Mouse (Mus musculus) MN1 (cell line): ENCODE measurements around the gene Scarf1.
A peak's percentile ranks its signal among the peaks of the same experiment; 100 is the strongest.
"Not testable (repeated sequence)": the region's sequence is repeated elsewhere in the genome, so short reads cannot be mapped to it uniquely, and the experiment has no call there.

Source experiments
- DNase-seq: peaks from one replicate; pipeline ENCODE4 v3.0.0-alpha.2; 2016; ENCODE audit warnings: low spot score

The Scarf1 gene

DNA sequence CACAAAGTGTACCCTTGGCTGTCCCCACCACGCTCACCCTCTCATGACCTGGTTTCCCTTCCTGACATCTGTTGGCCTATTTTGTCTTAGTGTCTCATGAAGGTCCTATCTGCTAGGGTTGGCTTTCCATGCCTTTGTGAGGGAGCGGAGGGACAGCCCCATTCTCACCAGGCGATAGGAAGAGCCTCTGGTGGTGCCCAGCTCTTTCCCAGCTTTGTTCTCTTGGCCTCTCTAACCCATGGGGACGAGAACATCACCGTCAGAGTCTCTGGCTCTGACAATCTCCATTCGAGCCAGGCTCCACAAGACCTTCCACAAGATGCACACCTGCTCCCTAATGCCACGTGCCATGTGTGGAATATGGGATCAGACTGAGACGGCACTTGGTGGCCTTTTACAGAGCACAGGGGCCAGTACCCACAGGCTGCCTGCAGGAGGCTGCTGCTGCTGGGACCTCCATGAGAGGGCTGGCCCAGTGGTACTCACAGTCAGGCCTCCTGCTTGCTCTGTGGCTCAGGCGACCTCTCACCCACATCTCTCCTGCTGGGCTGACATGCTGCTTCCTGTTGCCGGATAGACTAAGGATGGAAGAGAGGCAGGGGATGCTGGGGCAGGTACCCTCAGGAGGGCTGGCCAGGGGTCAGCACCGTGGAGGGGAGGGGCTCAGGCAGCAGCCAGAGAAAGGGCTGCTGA, 24.3 kb downstream of the Scarf1 start:
- peak; percentile 28 for DNase-seq

GRCm38 (mm10) chr11:75538184-75538969, 25.0 kb downstream of the Scarf1 start:
- DNase-seq = no peak

- DNase-seq = no peak
Observed at GRCm38 (mm10) chr11:75538970-75539299, 25.6 kb downstream of the Scarf1 start.

- no peak for DNase-seq
Observed at GRCm38 (mm10) chr11:75540209-75540608, 26.9 kb downstream of the Scarf1 start.

DNA sequence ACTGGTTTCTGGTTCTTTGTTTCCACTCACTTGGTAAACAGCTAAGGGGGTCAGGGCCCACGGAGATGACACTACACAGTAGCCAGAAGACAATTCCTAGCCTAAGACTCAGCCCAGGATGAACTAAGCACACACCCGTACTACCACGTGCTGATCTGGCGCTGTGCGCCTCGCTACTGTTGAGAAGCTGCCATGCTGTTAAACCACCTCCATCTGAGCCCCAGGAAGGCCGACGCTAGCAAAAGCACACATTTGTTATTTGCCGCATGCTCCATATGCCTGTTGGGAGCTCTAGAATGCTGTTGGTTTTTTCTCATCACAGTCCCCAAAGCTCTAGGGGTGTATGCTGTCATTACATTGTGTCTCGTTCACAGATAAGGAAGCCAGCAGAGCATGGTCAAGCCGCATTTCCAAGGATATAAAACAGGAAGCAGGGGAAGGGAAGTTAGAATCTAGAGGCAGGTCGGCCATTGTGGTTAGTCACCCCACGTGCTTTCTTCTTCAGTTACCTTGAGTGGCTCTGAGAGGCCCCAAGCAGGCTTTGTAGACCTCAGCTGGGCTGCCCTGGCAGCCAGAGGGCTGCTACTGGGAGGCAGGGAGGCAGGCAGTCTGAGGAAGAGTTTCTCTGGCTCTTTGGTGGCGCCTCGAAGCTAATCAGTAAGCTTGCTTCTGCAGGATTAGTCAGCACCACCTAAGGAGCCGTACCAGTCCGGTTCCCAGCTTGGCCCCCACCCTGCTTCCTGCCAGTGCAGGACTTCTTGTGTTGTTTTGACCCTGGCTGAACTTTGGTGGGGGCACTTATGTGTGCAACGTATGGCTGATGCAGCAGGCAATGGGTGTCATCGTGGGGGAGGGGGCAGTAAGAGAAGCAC, 27.6 kb downstream of the Scarf1 start:
- no peak for DNase-seq

- no peak for DNase-seq
Observed at GRCm38 (mm10) chr11:75544713-75545112, 31.4 kb downstream of the Scarf1 start.

DNA sequence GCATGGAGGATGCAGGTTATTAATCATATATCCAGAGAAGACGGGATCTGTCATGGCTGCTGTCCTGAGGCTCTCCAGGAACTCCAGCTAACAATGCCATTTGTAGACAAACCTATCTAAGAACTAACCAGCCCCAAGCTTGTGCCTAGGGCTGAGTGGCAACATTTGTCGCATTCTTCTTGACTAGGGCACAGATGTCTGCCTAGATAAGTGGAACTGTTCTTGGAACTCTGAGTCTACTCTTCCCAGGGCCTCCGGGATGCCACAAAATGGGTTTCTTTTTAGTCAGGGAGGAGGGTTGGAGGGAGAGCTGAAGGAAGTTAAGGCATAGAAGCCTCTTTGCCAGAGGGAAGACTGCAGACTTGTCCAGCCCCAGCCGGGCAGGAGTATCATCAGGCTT, 32.7 kb downstream of the Scarf1 start:
- no peak for DNase-seq

GRCm38 (mm10) chr11:75549658-75550111, 36.3 kb downstream of the Scarf1 start:
- peak; percentile 42 for DNase-seq

DNA sequence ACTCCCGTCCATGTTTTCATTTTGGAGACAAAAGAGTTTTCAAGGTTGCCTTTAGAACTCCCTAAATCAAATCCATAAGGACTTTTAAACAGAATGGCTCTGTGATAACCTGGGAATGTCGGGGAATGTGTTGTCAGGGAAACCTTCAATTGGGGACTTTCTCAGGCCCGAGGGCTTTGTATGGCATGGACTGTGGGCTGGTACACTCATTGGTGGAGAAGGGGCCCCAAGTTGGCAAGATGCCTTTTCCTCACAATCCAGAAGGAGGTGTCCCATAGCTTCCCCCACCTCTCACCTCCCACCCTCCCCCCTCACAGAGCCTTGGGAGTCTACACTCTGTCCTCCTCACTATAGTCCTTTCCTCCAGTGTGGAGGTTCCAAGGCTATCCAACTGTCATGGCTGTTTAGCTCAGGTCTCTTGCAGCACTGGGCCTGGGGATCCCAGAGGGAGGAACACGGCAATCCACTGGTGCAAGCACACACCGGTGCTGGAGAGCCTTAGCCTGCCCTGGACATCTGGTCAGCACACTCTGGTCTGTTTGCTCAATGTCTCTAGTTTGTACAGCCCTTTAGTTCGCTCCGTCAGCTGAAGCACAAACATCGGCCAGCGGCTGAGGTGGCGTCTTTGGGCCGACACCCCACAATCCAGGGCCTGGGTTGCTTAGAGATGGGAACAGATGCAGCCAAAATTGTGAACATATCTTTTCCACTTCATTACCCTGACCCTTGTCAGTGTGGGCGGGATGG, 37.0 kb downstream of the Scarf1 start:
- DNase-seq = no peak

DNA sequence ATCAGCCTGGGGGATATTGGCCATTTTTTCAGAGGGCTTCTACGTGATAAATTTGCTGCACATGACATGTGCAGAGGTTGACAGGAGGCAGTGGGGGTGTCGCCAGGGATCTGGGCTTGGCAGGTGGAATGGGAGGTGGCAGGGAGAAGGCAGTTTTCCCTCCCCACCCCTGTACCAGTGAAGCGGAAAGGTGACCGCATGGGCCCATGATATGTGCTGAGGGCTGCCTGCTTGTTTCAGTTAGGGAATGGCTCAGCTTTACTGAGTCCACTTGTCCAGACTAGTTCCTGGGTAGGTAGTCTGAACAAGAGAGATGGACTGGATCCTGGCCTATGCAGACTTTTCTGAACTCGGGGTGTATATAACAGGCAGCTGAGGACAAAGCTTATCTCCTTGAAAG, 38.0 kb downstream of the Scarf1 start:
- DNase-seq = no peak

GRCm38 (mm10) chr11:75551961-75552441, 38.7 kb downstream of the Scarf1 start:
- peak; percentile 68 for DNase-seq

- DNase-seq = no peak
Observed at GRCm38 (mm10) chr11:75552906-75553482, 39.7 kb downstream of the Scarf1 start.

GRCm38 (mm10) chr11:75556006-75556405, 42.7 kb downstream of the Scarf1 start:
- DNase-seq = not testable (repeated sequence)

DNA sequence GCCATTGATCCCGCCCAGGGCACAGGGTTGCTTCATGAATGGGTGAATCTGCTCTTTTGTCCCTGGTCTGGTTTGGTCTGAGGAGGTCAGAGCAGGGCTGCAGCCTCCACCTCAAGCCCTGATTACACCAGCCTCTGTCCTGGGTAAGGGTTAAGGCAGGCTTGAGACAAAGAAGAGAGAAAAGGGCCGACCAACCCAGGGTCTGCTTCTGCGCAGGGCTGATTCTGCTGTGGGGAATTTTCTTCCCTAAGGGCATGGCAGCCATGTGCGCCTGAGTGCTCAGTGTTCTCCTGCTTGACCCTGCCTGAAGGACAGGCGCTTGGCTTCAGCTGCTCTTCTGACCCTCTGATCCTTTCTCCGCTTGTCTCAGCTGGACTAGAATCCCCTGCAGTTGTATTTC, 43.8 kb downstream of the Scarf1 start:
- no peak for DNase-seq

DNA sequence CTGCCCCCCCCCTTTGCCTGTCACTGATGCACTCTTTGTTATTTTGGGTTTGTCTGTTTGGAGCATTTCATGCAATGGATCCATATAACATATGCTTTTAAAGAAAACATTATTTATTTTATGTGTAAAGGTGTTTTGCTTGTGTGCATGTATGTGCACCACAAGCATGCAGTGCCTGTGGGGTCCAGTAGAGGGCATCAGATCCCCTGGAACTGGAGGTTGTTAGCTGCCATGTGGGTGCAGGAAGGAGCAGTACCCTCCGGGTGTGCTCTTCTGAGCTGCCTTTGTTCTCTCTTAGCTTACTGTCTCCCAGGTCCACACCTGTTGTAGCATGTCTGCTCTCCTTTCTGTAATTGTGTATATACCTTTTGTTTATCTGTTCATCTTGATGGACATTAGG, 44.8 kb downstream of the Scarf1 start:
- DNase-seq = no peak

GRCm38 (mm10) chr11:75559870-75560504, 46.6 kb downstream of the Scarf1 start:
- DNase-seq = no peak

- DNase-seq = no peak
Observed at GRCm38 (mm10) chr11:75560530-75561409, 47.4 kb downstream of the Scarf1 start.

GRCm38 (mm10) chr11:75561410-75561791, 48.1 kb downstream of the Scarf1 start:
- DNase-seq = no peak

GRCm38 (mm10) chr11:75562840-75563239, 49.5 kb downstream of the Scarf1 start:
- no peak for DNase-seq
